ENCODE assay signal across 7 mouse cellular contexts in the genomic region with DNA sequence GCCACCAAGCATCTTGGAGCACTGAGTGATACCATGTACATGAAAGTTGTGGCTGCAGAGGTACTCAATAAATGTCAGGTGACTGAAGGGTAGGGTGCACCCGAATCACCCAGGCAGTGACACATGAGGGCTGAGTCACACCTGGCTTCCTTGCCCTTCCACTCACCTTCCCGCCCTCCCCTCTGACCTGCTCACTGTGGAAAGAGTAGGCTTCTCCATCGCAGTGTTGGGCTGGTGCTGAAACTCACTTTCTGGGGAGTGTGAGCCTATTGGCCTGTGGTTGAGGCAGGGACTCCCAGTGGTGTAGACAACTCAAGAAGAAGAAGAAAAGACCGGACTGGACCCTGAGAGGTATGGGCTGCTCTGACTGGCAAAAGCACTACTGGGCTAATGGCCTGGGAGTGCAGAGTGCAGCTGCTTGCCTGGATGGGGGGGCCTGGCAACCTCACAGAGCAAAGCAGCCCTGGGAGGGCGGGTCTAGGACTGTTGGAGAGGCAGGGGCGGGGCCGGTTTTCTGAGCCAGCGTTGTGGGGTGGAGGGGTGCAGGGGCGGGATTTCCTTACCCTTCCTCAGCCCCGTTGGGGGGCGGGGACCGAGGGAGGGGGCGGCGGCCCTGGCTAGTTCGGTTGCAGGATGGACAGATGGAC. TPM values are rescaled to one million over a fixed set of nuclear protein-coding genes. Genes with fewer than 3 reads are reported as not detected.
DNase-seq lines count a peak whose midpoint lies in the region; ATAC-seq and TF ChIP-seq lines count a peak whose summit lies in the region.

No protein-coding gene starts in this region.

- H3K4me2 ChIP-seq in hindbrain, postnatal 0 days (ENCODE audit: low read depth, low read length), result no peak overlapping the region

- no peaks in the 10 kb centered on the region for H3K27me3 ChIP-seq in thymus, adult 2 months (ENCODE audit: control insufficient read depth, insufficient read depth, low read length)
- H3K27me3 ChIP-seq in hindbrain, postnatal 0 days (ENCODE audit: insufficient read depth, low read length), result no peaks in the 10 kb centered on the region

- H3K4me1 ChIP-seq in thymus, adult 2 months (replicated peaks; ENCODE audit: control insufficient read depth, insufficient read depth, low read length), result peaks cover 11% of the 10 kb centered on the region
- H3K4me1 ChIP-seq in hindbrain, postnatal 0 days (ENCODE audit: insufficient read depth, low read length), result peaks cover 7% of the 10 kb centered on the region; the same call in 1 of the 2 replicates

- no peak overlapping the region for H3K27ac ChIP-seq in thymus, adult 2 months (ENCODE audit: control insufficient read depth, insufficient read depth, low read length)
- H3K27ac ChIP-seq in gastrocnemius, adult 2 months, result peak overlapping the region; percentile 96
- H3K27ac ChIP-seq in hindbrain, postnatal 0 days, result no peak overlapping the region

- TF ChIP-seq POLR2A in thymus, adult 2 months (IDR thresholded peaks at IDR 0.05; ENCODE audit: control insufficient read depth, extremely low read depth, insufficient read depth, low read length, poor library complexity), result no peak

- no peak for TF ChIP-seq CTCF in thymus, adult 2 months (IDR thresholded peaks at IDR 0.05; ENCODE audit: borderline replicate concordance, control insufficient read depth, extremely low read depth, insufficient read depth, low read length, poor library complexity)
- TF ChIP-seq CTCF in gastrocnemius, adult 2 months (IDR thresholded peaks at IDR 0.05), result no peak
- TF ChIP-seq CTCF in hindbrain, postnatal 0 days (IDR thresholded peaks at IDR 0.05; ENCODE audit: low read depth), result no peak

- DNase-seq in thymus, postnatal 4 days, result peak; percentile 55
- no peak for DNase-seq in thymus, adult 2 months
- DNase-seq in gastrocnemius, adult 2 months, result peak; percentile 87
- DNase-seq in hindbrain, postnatal 0 days (ENCODE audit: low spot score), result peak; percentile 8
- peak; percentile 78 for DNase-seq in lung, postnatal 10 days
- DNase-seq in spleen, adult 18-20 months, result no peak
- no peak for DNase-seq in spleen, postnatal 4 days (ENCODE audit: low spot score in 2 of 2)

- ATAC-seq in hindbrain, postnatal 0 days, result no peak

- no peaks in the 10 kb centered on the region for H3K36me3 ChIP-seq in thymus, adult 2 months (ENCODE audit: control insufficient read depth, insufficient read depth, low read length)
- no peaks in the 10 kb centered on the region for H3K36me3 ChIP-seq in hindbrain, postnatal 0 days (ENCODE audit: insufficient read depth, low read length)

- no peak overlapping the region for H3K9ac ChIP-seq in hindbrain, postnatal 0 days (replicated peaks; ENCODE audit: low read length)

- WGBS in thymus, adult 2 months, result 61% methylated on average over 15 of the region's 15 CpGs
- WGBS in hindbrain, postnatal 0 days, result 24% methylated on average over 15 of the region's 15 CpGs

- no peaks in the 10 kb centered on the region for H3K9me3 ChIP-seq in hindbrain, postnatal 0 days (ENCODE audit: low read length)

- H3K4me3 ChIP-seq in thymus, adult 2 months (ENCODE audit: control insufficient read depth, insufficient read depth, low read length), result no peak overlapping the region
- H3K4me3 ChIP-seq in gastrocnemius, adult 2 months, result peak overlapping the region; percentile 75
- no peak overlapping the region for H3K4me3 ChIP-seq in hindbrain, postnatal 0 days (ENCODE audit: low read length)

- intact Hi-C loops in gastrocnemius, adult 2 months (cut with DNase I), result loop anchor here (5.0 kb wide), 1 partner anchor 51 kb away; a partner anchor contains a TSS

RNA-seq across cellular contexts. Expression of a gene that starts 2.0 kb away (rescaled TPM):
- 0.40 and 1.3 TPM in 2 replicates for polyA plus RNA-seq in thymus, adult 2 months (2012; rRNA removed)
- 1 to 10 TPM in 1 of 2 experiments, under 1 TPM in 1; 0.47 to 1.1 TPM for total RNA-seq in gastrocnemius, adult 2 months (2021)
- total RNA-seq in hindbrain, postnatal 0 days (2014; rRNA removed), result 0.58 TPM in 1 of 2 replicates, not detected in the other
- polyA plus RNA-seq in hindbrain, postnatal 0 days (2015; fragmentation: Nextera tagmentation; extraction: Ambion mirVana), result not detected in 2 replicates

RNA-seq across cellular contexts. Expression of a gene that starts 3.8 kb away (rescaled TPM):
- 13.4 and 15.1 TPM in 2 replicates for polyA plus RNA-seq in thymus, adult 2 months (2012; rRNA removed)
- total RNA-seq in gastrocnemius, adult 2 months (2021), result 10 to 100 TPM; 26.4 to 58.3 TPM
- total RNA-seq in hindbrain, postnatal 0 days (2014; rRNA removed), result 58.3 and 63.1 TPM in 2 replicates
- 18.6 and 20.5 TPM in 2 replicates for polyA plus RNA-seq in hindbrain, postnatal 0 days (2015; fragmentation: Nextera tagmentation; extraction: Ambion mirVana)

RNA-seq across cellular contexts. Expression of a gene that starts 34.4 kb away (rescaled TPM):
- polyA plus RNA-seq in thymus, adult 2 months (2012; rRNA removed), result 5.1 and 7.9 TPM in 2 replicates
- total RNA-seq in gastrocnemius, adult 2 months (2021), result 1 to 10 TPM in 1 of 2 experiments, under 1 TPM in 1; 0.95 to 3.0 TPM
- 1.9 and 2.0 TPM in 2 replicates for total RNA-seq in hindbrain, postnatal 0 days (2014; rRNA removed)
- polyA plus RNA-seq in hindbrain, postnatal 0 days (2015; fragmentation: Nextera tagmentation; extraction: Ambion mirVana), result 0.69 and 1.8 TPM in 2 replicates

RNA-seq across cellular contexts. Expression of a gene that starts 50.5 kb away (rescaled TPM):
- polyA plus RNA-seq in thymus, adult 2 months (2012; rRNA removed), result 2,502 and 2,648 TPM in 2 replicates
- 10 to 100 TPM; 15.9 to 17.0 TPM for total RNA-seq in gastrocnemius, adult 2 months (2021)
- total RNA-seq in hindbrain, postnatal 0 days (2014; rRNA removed), result 77.8 and 90.6 TPM in 2 replicates
- polyA plus RNA-seq in hindbrain, postnatal 0 days (2015; fragmentation: Nextera tagmentation; extraction: Ambion mirVana), result 74.5 and 77.6 TPM in 2 replicates

RNA-seq across cellular contexts. Expression of a gene that starts 51.4 kb away (rescaled TPM):
- polyA plus RNA-seq in thymus, adult 2 months (2012; rRNA removed), result 554 and 681 TPM in 2 replicates
- 1,000 to 10,000 TPM in 1 of 2 experiments, 100 to 1,000 TPM in 1; 834 to 1,182 TPM for total RNA-seq in gastrocnemius, adult 2 months (2021)
- total RNA-seq in hindbrain, postnatal 0 days (2014; rRNA removed), result 459 and 483 TPM in 2 replicates
- 568 and 592 TPM in 2 replicates for polyA plus RNA-seq in hindbrain, postnatal 0 days (2015; fragmentation: Nextera tagmentation; extraction: Ambion mirVana)

Comparison
In these comparisons a context has a peak if more than half of its experiments do, and no peak if none do; other contexts are left out.
1. DNase-seq: peak in thymus, postnatal 4 days (single experiment), gastrocnemius, adult 2 months (single experiment), hindbrain, postnatal 0 days (single experiment) and lung, postnatal 10 days (single experiment); none in thymus, adult 2 months (single experiment), spleen, adult 18-20 months (0 of 2) and spleen, postnatal 4 days (0 of 2).